Mouse (Mus musculus): Measurements from ENCODE around the gene Tmem37. TPM values are rescaled to one million over a fixed set of nuclear protein-coding genes. Genes with fewer than 3 reads are reported as not detected.

The Tmem37 gene
- total RNA-seq, 1 experiment: 26.7 TPM

GRCm38 (mm10) chr1:120115671-120116081 lies 41.8 kb upstream of the Tmem37 start:
- H3K4me3 ChIP-seq (ENCODE audit: insufficient read depth in 1 of 2, low read depth in 1 of 2, low read length in 2 of 2, poor library complexity in 1 of 2, severe bottlenecking in 1 of 2): no peak overlapping the region
- no peak for DNase-seq (ENCODE audit: low read depth, low spot score)
- in situ Hi-C loops (cut with MboI; ENCODE audit: low sequenced_read_pairs in 2 of 2, unreplicated experiment in 2 of 2): no loop called here
- H3K36me3 ChIP-seq (ENCODE audit: control insufficient read depth, insufficient read depth, low read length, poor library complexity, severe bottlenecking): peaks cover 20% of the 10 kb centered on the region
- no peak overlapping the region for H3K27ac ChIP-seq (ENCODE audit: insufficient read depth, low read depth, low read length, poor library complexity, severe bottlenecking)
- no peaks in the 10 kb centered on the region for H3K9me3 ChIP-seq (ENCODE audit: control insufficient read depth, insufficient read depth, low read depth, low read length)
- no peak for TF ChIP-seq ZNF384 (IDR thresholded peaks at IDR 0.05; ENCODE audit: low read depth, low read length)
- TF ChIP-seq ZC3H11A (IDR thresholded peaks at IDR 0.05; ENCODE audit: borderline replicate concordance, low read depth, low read length): no peak
- TF ChIP-seq HCFC1 (IDR thresholded peaks at IDR 0.05; ENCODE audit: borderline replicate concordance, insufficient read depth, low read length): no peak
- no peak for TF ChIP-seq CHD2 (IDR thresholded peaks at IDR 0.05; ENCODE audit: low read depth, low read length)
- TF ChIP-seq MAFK (IDR thresholded peaks at IDR 0.05; ENCODE audit: insufficient read depth, low read depth, low read length): no peak
- no peak overlapping the region for H3K9ac ChIP-seq (ENCODE audit: insufficient read depth, low read depth, low read length, poor library complexity, severe bottlenecking)
- H3K4me1 ChIP-seq (ENCODE audit: control insufficient read depth in 2 of 2, insufficient read depth in 2 of 2, low read length in 2 of 2, poor library complexity in 1 of 2): peaks cover 5 to 7% of the 10 kb centered on the region in 2 experiments; a peak in 2 of 4 replicates

- no peak overlapping the region for H3K4me3 ChIP-seq (ENCODE audit: insufficient read depth in 1 of 2, low read depth in 1 of 2, low read length in 2 of 2, poor library complexity in 1 of 2, severe bottlenecking in 1 of 2)
- no peak for TF ChIP-seq ZNF384 (IDR thresholded peaks at IDR 0.05; ENCODE audit: low read depth, low read length)
- TF ChIP-seq CHD2 (IDR thresholded peaks at IDR 0.05; ENCODE audit: low read depth, low read length): no peak
- no peak for TF ChIP-seq ZC3H11A (IDR thresholded peaks at IDR 0.05; ENCODE audit: borderline replicate concordance, low read depth, low read length)
- DNase-seq (ENCODE audit: low read depth, low spot score): no peak
- peaks cover 20% of the 10 kb centered on the region for H3K36me3 ChIP-seq (ENCODE audit: control insufficient read depth, insufficient read depth, low read length, poor library complexity, severe bottlenecking)
- H3K4me1 ChIP-seq (ENCODE audit: control insufficient read depth in 2 of 2, insufficient read depth in 2 of 2, low read length in 2 of 2, poor library complexity in 1 of 2): 0 out of 4 replicates have a peak, but pooled peaks cover 0 to 2% of the 10 kb centered on the region in 2 experiments
- no peak overlapping the region; the same call in 1 of the 2 replicates for H3K9ac ChIP-seq (ENCODE audit: insufficient read depth, low read depth, low read length, poor library complexity, severe bottlenecking)
- H3K9me3 ChIP-seq (ENCODE audit: control insufficient read depth, insufficient read depth, low read depth, low read length): no peaks in the 10 kb centered on the region
- in situ Hi-C loops (cut with MboI; ENCODE audit: low sequenced_read_pairs in 2 of 2, unreplicated experiment in 2 of 2): no loop called here
- H3K27ac ChIP-seq (ENCODE audit: insufficient read depth, low read depth, low read length, poor library complexity, severe bottlenecking): no peak overlapping the region
Observed at GRCm38 (mm10) chr1:120112251-120113187, 38.6 kb upstream of the Tmem37 start.

GRCm38 (mm10) chr1:120111766-120112165 lies 37.9 kb upstream of the Tmem37 start:
- TF ChIP-seq ZC3H11A (IDR thresholded peaks at IDR 0.05; ENCODE audit: borderline replicate concordance, low read depth, low read length): no peak
- TF ChIP-seq ZNF384 (IDR thresholded peaks at IDR 0.05; ENCODE audit: low read depth, low read length): no peak
- no peak for TF ChIP-seq CHD2 (IDR thresholded peaks at IDR 0.05; ENCODE audit: low read depth, low read length)
- no peak for TF ChIP-seq MAFK (IDR thresholded peaks at IDR 0.05; ENCODE audit: insufficient read depth, low read depth, low read length)
- no peak for TF ChIP-seq HCFC1 (IDR thresholded peaks at IDR 0.05; ENCODE audit: borderline replicate concordance, insufficient read depth, low read length)
- Histone ChIP-seq H3K9me3 (ENCODE audit: control insufficient read depth, insufficient read depth, low read depth, low read length) (no peaks in the 10 kb centered on the region), H3K9ac (ENCODE audit: insufficient read depth, low read depth, low read length, poor library complexity, severe bottlenecking) (no peak overlapping the region), H3K27ac (ENCODE audit: insufficient read depth, low read depth, low read length, poor library complexity, severe bottlenecking) (no peak overlapping the region), H3K36me3 (ENCODE audit: control insufficient read depth, insufficient read depth, low read length, poor library complexity, severe bottlenecking) (peaks cover 20% of the 10 kb centered on the region), H3K4me1 (ENCODE audit: control insufficient read depth in 2 of 2, insufficient read depth in 2 of 2, low read length in 2 of 2, poor library complexity in 1 of 2) (0 out of 4 replicates have a peak, but pooled peaks cover 0 to 2% of the 10 kb centered on the region in 2 experiments), H3K4me3 (ENCODE audit: insufficient read depth in 1 of 2, low read depth in 1 of 2, low read length in 2 of 2, poor library complexity in 1 of 2, severe bottlenecking in 1 of 2) (no peak overlapping the region)
- no peak for DNase-seq (ENCODE audit: low read depth, low spot score)
- in situ Hi-C loops (cut with MboI; ENCODE audit: low sequenced_read_pairs in 2 of 2, unreplicated experiment in 2 of 2): no loop called here

GRCm38 (mm10) chr1:120109741-120110432 lies 36.0 kb upstream of the Tmem37 start:
- in situ Hi-C loops (cut with MboI; ENCODE audit: low sequenced_read_pairs in 2 of 2, unreplicated experiment in 2 of 2): no loop called here
- H3K9ac ChIP-seq (ENCODE audit: insufficient read depth, low read depth, low read length, poor library complexity, severe bottlenecking): no peak overlapping the region
- 0 out of 4 replicates have a peak, but pooled peaks cover 0 to 2% of the 10 kb centered on the region in 2 experiments for H3K4me1 ChIP-seq (ENCODE audit: control insufficient read depth in 2 of 2, insufficient read depth in 2 of 2, low read length in 2 of 2, poor library complexity in 1 of 2)
- peaks cover 7% of the 10 kb centered on the region; the same call in 1 of the 2 replicates for H3K36me3 ChIP-seq (ENCODE audit: control insufficient read depth, insufficient read depth, low read length, poor library complexity, severe bottlenecking)
- H3K27ac ChIP-seq (ENCODE audit: insufficient read depth, low read depth, low read length, poor library complexity, severe bottlenecking): no peak overlapping the region
- H3K9me3 ChIP-seq (ENCODE audit: control insufficient read depth, insufficient read depth, low read depth, low read length): no peaks in the 10 kb centered on the region
- DNase-seq (ENCODE audit: low read depth, low spot score): no peak
- no peak overlapping the region for H3K4me3 ChIP-seq (ENCODE audit: insufficient read depth in 1 of 2, low read depth in 1 of 2, low read length in 2 of 2, poor library complexity in 1 of 2, severe bottlenecking in 1 of 2)
- TF ChIP-seq MAFK (IDR thresholded peaks at IDR 0.05; ENCODE audit: insufficient read depth, low read depth, low read length) (no peak), CHD2 (IDR thresholded peaks at IDR 0.05; ENCODE audit: low read depth, low read length) (no peak), HCFC1 (IDR thresholded peaks at IDR 0.05; ENCODE audit: borderline replicate concordance, insufficient read depth, low read length) (no peak), ZNF384 (IDR thresholded peaks at IDR 0.05; ENCODE audit: low read depth, low read length) (no peak), ZC3H11A (IDR thresholded peaks at IDR 0.05; ENCODE audit: borderline replicate concordance, low read depth, low read length) (no peak)

All from ES-E14 (cell line).